Mouse (Mus musculus) heart, postnatal 10 days (tissue): ENCODE measurements at regions not wholly inside any gene's neighbourhood (a gene's known extent, or its start where the extent isn't known, plus 50 kb on each side); places are given as distances from the start of the nearest gene placed in this dataset.

Source experiments
- DNase-seq, 2 experiments: peaks; one replicate each; pipeline ENCODE4 v3.0.0; 2021
- intact Hi-C: fragments of 180-260 bp; cut with DNase I; formaldehyde crosslinking; loops from one replicate; pipeline ENCODE4 v1.15.1; 2025

DNA sequence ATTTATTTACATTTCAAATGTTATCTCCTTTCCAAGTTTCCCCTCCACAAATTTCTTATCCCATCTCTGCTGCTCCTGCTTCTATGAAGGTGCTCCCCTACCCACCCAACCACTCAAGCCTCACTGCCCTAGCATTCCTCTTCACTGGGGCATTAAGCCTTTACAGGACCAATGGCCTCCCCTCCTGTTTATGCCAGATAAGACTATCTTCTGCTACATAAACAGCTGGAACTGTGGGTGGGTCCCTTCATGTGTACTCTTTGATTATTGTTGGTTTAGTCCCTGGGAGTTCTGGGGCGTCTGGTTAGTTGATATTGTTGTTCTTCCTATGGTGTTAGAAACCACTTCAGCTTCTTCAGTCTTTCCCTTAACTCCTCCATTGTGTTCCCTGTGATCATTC lies 1164.1 kb upstream of the Got2 start:
- DNase-seq, result no peak
- intact Hi-C loops, result no loop called here

DNA sequence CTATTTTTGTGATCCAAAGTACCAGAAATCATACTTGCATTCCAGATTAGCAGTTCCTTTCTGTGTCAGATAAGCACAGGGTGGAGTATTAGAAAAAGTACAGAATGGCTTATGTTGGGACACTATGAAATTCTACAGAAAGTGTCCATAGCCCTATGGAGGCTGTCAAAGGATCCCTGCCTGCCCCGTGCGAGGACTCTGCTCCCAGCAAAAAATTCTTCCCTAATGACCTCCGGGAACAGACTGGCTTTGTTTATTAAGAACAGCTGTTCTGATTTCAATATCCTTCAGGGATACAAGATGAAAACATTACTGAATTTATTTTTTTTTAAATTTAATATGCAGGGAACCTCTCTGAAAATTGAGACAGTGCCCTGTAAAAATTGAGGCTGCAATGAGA lies 1151.4 kb upstream of the Got2 start:
- intact Hi-C loops, result no loop called here
- DNase-seq, result no peak

DNA sequence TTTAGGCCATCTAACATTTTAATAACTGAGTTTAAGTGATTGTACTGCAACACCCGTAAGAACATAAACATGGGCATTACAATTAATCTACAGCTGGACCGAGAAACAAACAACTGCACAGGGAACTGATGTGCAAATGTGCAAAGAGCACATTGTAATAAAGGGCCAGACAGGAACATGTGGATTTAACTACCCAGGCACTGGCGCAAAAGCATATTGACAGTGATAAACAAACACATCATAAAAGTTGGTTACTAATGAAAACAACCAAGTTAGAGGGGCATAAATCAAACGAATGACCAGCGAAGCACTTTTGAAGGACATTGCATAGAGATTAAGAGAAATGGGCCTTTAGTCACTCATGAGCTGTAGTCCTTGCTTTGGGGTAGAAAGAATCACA lies 1150.5 kb upstream of the Got2 start:
- no peak for DNase-seq
- intact Hi-C loops, result no loop called here

DNA sequence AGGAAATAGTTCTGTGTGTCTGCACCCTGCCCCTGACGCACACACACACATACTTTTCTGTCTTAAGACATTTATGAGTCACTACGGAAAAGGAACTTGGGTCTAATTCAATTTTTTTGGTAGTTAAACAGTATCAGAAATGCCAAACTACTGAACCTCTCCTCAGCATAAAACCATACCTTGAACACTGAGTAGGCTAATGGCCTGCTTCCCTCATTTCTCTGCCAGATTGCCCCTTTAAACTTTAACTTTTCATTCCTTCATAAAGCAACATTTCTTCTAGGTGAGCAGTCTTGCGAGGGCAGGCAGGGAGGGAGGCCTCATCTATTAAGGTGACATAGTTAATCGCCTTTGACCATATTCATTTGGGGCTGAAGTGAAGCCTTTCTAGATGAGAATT lies 1143.8 kb upstream of the Got2 start:
- no peak for DNase-seq
- intact Hi-C loops, result no loop called here

DNA sequence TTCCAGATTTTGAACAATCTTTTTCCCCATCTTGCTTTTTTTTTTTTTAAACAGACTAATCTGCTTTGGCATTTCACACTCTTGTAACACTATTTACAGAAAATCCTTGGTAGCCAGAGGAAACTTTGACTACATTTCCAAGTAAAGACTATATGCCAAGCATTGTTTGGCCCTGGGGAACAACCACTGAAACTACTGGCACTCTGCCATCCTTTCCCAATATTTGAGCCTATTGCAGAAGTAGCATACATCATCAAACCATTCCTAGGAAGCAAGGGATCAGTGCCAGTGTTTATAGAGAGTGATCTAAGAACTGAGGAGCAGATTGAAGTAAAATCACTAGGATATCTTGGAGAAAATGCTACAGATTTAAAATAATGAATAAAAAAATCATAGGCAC lies 1127.2 kb upstream of the Got2 start:
- intact Hi-C loops, result no loop called here
- no peak for DNase-seq

DNA sequence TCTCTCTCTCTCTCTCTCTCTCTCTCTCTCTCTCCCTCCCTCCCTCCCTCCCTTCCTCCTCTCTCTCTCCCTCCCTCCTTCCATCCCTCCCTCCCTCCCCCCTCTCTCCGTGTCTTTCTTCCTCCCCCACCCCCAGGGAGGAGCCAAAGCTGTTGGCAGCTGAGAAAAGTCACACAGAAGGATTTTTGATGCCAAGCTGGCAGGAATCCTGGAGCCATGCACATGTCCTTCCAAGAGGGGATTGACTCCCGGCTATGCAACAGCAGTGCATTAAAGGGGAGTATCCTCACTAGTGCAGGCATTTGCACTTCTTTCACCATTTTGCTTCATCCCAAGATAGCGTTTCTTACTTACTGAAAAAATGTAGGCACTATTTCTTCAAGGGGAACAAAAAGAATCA lies 1115.8 kb upstream of the Got2 start:
- intact Hi-C loops, result no loop called here
- DNase-seq, result peak; percentile 20 to 26

DNA sequence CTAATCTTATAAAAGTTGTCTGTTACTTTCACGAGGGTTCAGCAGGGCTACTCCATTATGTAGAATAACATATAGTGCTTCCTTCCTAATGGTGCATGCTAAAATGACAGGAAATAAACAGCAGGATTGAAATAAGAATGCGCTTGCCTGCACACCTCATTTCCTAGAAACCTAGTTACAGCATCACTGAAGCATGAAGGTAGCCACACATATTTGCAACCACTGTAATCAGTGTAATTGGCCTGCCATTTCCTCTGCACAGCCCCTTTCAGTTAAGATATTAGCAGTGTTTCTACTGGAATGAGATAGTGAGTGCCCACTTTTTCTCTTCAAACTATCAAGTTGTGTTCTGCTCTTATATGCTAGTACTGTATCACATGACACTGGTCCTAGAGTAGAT lies 1094.8 kb upstream of the Got2 start:
- no peak for DNase-seq
- intact Hi-C loops, result no loop called here
